In the genomic region with DNA sequence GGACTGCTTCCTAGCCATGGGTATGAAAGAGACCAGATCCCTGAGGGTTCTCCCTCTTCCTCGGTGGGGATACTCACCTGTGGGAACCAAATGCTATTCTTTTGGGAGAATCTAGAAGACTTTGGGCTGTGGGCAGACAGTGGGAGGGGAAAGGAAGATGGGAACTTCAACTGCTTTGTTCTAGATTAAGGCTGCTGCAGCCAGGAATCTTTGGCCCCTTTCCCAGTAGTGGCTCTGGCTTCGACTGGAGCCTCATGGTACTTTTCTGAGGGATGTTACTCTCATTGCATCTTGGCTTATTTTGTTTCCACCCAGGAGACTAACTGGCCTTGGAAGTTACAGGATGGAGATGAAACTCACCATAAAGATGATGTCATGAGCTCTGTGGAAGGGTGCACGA, we compare ENCODE assay signal across 11 mouse cellular contexts.
A peak's percentile ranks its signal among the peaks of the same experiment; 100 is the strongest.
DNase-seq lines count a peak whose midpoint lies in the region; ATAC-seq lines count a peak whose summit lies in the region.
"Had no signal": no experiment of that assay in that cellular context is flagged by ENCODE, and none has a peak within 500 bp of the region (broad histone marks: within the 10 kb centered on the region; RNA-seq: fewer than 3 reads in every experiment).

No protein-coding gene starts in this region.

- H3K9ac ChIP-seq in forebrain, embryonic 14.5 days (ENCODE audit: low read length) = no peak overlapping the region
- H3K9ac ChIP-seq in liver, embryonic 13.5 days = no peak overlapping the region
- H3K9ac ChIP-seq: liver, embryonic 14.5 days had no signal

- DNase-seq in forebrain, embryonic 14.5 days (ENCODE audit: low spot score) = peak; percentile 47
- no peak for DNase-seq in forebrain, embryonic 10.5 days (ENCODE audit: extremely low spot score, low spot score)
- no peak for DNase-seq in liver, embryonic 13.5 days
- DNase-seq in liver = no peak
- peak; percentile 65 to 72 for DNase-seq in cerebellum, postnatal 36 days
- peak; percentile 47 for DNase-seq in left cerebral cortex, postnatal 36 days (ENCODE audit: low spot score in 2 of 2)
- no peak for DNase-seq in spleen, adult 18-20 months
- DNase-seq in thymus, postnatal 25 days = no peak
- DNase-seq: B cell, adult 2 months; kidney, adult 2 months had no signal

- no peaks in the 10 kb centered on the region for H3K9me3 ChIP-seq in forebrain, embryonic 14.5 days (replicated peaks; ENCODE audit: control insufficient read depth, low read length)
- H3K9me3 ChIP-seq in forebrain, embryonic 10.5 days = no peaks in the 10 kb centered on the region
- no peaks in the 10 kb centered on the region for H3K9me3 ChIP-seq in liver, embryonic 13.5 days (replicated peaks)

- intact Hi-C loops in left cerebral cortex, postnatal 36 days (cut with DNase I) = loop anchor here (5.0 kb wide), 2 partner anchors 33 to 93 kb away; no protein-coding TSS in a partner anchor

- WGBS in forebrain, embryonic 14.5 days = 84% methylated on average over 3 of the region's 3 CpGs
- 88% methylated on average over 3 of the region's 3 CpGs for WGBS in forebrain, embryonic 10.5 days
- 82% methylated on average over 3 of the region's 3 CpGs for WGBS in liver, embryonic 13.5 days (ENCODE audit: insufficient replicate concordance)

- H3K27me3 ChIP-seq in forebrain, embryonic 14.5 days (replicated peaks; ENCODE audit: control insufficient read depth, insufficient read depth, low read length) = no peaks in the 10 kb centered on the region
- peaks cover 6% of the 10 kb centered on the region; the same call in 1 of the 2 replicates for H3K27me3 ChIP-seq in forebrain, embryonic 10.5 days (ENCODE audit: poor library complexity, severe bottlenecking)
- H3K27me3 ChIP-seq in liver, embryonic 13.5 days = 0 out of 2 replicates have a peak, but pooled peaks cover 2% of the 10 kb centered on the region

- H3K36me3 ChIP-seq in forebrain, embryonic 14.5 days (ENCODE audit: control insufficient read depth, insufficient read depth, low read length) = no peaks in the 10 kb centered on the region
- no peaks in the 10 kb centered on the region for H3K36me3 ChIP-seq in forebrain, embryonic 10.5 days (replicated peaks)
- H3K36me3 ChIP-seq in liver, embryonic 13.5 days = no peaks in the 10 kb centered on the region

- no peak for ATAC-seq in forebrain, embryonic 14.5 days
- no peak for ATAC-seq in liver, embryonic 13.5 days (ENCODE audit: low read depth)

- no peak overlapping the region for H3K4me3 ChIP-seq in forebrain, embryonic 14.5 days (ENCODE audit: low read depth, low read length)
- H3K4me3 ChIP-seq in forebrain, embryonic 10.5 days = no peak overlapping the region
- H3K4me3 ChIP-seq in liver, embryonic 13.5 days (replicated peaks) = no peak overlapping the region

- H3K4me2 ChIP-seq in forebrain, embryonic 14.5 days (ENCODE audit: low read length) = no peak overlapping the region
- no peak overlapping the region for H3K4me2 ChIP-seq in liver, embryonic 13.5 days

- peaks cover 13% of the 10 kb centered on the region for H3K4me1 ChIP-seq in forebrain, embryonic 14.5 days (ENCODE audit: control insufficient read depth, insufficient read depth, low read length)
- peaks cover 9% of the 10 kb centered on the region for H3K4me1 ChIP-seq in forebrain, embryonic 10.5 days
- H3K4me1 ChIP-seq in liver, embryonic 13.5 days (replicated peaks) = peaks cover 81% of the 10 kb centered on the region

- no peak overlapping the region for H3K27ac ChIP-seq in forebrain, embryonic 14.5 days (ENCODE audit: low read depth, low read length)
- no peak overlapping the region for H3K27ac ChIP-seq in forebrain, embryonic 10.5 days
- H3K27ac ChIP-seq in liver, embryonic 13.5 days = peak overlapping the region; percentile 68
- H3K27ac ChIP-seq: liver, embryonic 14.5 days had no signal

Comparison
In these comparisons a context has a peak if more than half of its experiments do, and no peak if none do; other contexts are left out.
1. DNase-seq: peak in forebrain, embryonic 14.5 days (single experiment), cerebellum, postnatal 36 days (2 of 2) and left cerebral cortex, postnatal 36 days (2 of 2); none in forebrain, embryonic 10.5 days (single experiment), liver, embryonic 13.5 days (single experiment), liver (single experiment), spleen, adult 18-20 months (0 of 2) and thymus, postnatal 25 days (single experiment).